Mouse (Mus musculus): ENCODE results near the gene Rbm4.

The Rbm4 gene

DNA sequence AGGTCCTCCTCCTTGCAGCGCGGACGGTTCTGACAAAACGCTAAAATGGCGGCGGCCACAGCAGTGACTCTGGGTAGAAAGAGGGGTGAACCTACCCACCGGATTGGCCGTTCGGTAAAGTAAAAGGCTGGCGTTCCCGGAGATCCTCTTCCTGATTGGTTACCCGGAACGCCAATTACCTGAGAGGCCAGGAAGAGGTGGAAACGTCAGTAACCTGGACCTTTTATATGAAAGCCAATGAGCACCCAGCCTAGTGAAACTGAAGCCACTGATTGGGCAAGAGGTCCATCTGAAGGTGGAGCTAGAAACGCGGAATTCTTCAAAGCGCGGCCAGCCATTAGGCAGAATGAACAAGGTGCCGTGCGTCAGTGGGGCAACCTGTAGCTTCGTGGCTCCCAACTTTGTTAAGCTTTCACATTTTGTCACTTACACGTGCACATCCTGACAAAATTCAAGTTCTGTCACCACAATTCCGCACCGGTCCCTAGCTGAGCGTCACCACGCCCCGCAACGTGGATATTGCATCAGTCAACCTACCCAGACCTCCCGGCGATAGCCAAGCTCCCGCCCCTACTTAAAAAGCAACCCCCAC, at the start of gene Rbm4:
TSS of gene Rbm4 (minus strand) at position 71 of the 592 bp plus-strand sequence.
- DNase-seq (ENCODE audit: low spot score) = peak; percentile 99

- no peak for DNase-seq (ENCODE audit: low spot score)
These were observed 48.9 kb upstream of the Rbm4 start for GRCm38 (mm10) chr19:4842611-4843010.

GRCm38 (mm10) chr19:4840848-4841247, 47.1 kb upstream of the Rbm4 start:
- DNase-seq (ENCODE audit: low spot score) = no peak

GRCm38 (mm10) chr19:4839149-4839548, 45.4 kb upstream of the Rbm4 start, which contains the start of the genes Ccs and Ccdc87:
Gene Ccs (minus strand): TSS chr19:4839332.
Gene Ccdc87 (plus strand): TSS chr19:4839366.
- DNase-seq (ENCODE audit: low spot score) = peak; percentile 99

- peak; percentile 50 for DNase-seq (ENCODE audit: low spot score)
These were observed 44.9 kb upstream of the Rbm4 start for GRCm38 (mm10) chr19:4838526-4839140.

GRCm38 (mm10) chr19:4837049-4837448, 43.3 kb upstream of the Rbm4 start:
- no peak for DNase-seq (ENCODE audit: low spot score)

GRCm38 (mm10) chr19:4836096-4836495, 42.4 kb upstream of the Rbm4 start:
- peak; percentile 55 for DNase-seq (ENCODE audit: low spot score)

DNA sequence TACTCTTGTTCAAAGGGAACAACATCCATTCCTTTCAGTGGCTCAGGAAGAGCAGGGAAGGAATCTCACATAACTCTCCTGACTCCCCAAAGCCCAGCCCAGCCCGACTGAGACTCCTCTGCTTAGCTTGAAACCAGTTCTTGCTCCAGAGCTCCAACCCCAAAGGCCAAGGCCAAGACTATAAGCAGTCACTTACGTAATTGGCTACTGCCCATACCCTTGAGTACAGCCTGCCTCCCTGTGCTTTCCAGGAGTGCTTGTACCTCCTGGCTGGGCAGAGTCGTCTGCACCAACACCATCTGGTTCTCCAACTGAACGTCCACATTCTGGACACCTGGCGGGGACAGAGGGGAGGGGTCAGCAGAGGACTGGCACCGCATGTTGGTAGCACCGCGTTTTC, 40.3 kb upstream of the Rbm4 start:
- peak; percentile 55 for DNase-seq (ENCODE audit: low spot score)

DNA sequence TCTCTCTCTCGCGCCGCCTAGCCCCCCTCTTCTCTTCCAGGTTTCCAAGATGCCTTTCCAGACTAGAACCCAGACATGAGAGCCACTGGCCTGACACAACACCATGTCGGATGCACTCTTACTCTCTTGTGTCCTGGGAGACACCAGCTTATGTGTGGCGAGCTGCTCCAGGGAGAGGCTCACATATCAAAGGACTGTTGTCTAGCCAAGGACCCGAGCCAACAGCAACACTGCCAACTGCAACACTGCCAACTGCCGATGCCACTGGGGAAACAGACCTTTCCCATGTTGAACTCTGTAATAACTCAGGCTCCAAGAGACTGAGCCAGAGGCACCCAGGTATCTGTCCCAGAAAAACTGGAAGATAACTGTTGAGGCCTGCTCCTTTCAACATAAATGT, 35.5 kb upstream of the Rbm4 start:
- DNase-seq (ENCODE audit: low spot score) = peak; percentile 81

- no peak for DNase-seq (ENCODE audit: low spot score)
These were observed 34.9 kb upstream of the Rbm4 start for GRCm38 (mm10) chr19:4828444-4829114.

DNA sequence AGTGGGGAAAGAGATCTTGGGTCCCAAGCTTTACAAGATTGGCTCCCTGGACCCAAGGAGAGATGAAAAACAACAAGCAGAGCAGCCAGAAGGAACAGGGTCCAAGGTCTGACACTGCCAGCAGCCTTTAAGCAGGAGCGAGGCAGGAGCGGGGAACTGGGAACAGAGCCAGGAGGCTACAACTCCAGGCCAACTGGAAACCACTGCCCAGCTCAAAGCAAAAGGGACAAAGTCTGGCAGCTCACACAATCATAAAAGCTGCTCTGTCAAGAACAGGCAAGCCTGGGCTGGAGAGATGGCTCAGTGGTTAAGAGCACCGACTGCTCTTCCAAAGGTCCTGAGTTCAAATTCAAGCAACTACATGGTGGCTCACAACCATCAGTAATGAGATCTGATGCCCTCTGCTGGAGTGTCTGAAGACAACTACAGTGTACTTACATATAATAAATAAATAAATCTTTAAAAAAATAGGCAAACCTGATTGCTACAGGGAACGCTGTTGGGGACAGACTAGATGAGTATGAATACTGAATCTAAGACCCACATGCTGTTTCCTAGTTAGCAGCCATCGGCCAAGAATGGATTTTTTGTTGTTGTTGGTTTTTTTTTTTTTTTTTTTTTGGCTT, 27.1 kb upstream of the Rbm4 start:
- DNase-seq (ENCODE audit: low spot score) = peak; percentile 97

- DNase-seq (ENCODE audit: low spot score) = no peak
These were observed 23.6 kb upstream of the Rbm4 start for GRCm38 (mm10) chr19:4817182-4817835.

- DNase-seq (ENCODE audit: low spot score) = no peak
These were observed 19.3 kb upstream of the Rbm4 start for GRCm38 (mm10) chr19:4813015-4813414.

GRCm38 (mm10) chr19:4812334-4812949, 18.7 kb upstream of the Rbm4 start:
- DNase-seq (ENCODE audit: low spot score) = peak; percentile 48

DNA sequence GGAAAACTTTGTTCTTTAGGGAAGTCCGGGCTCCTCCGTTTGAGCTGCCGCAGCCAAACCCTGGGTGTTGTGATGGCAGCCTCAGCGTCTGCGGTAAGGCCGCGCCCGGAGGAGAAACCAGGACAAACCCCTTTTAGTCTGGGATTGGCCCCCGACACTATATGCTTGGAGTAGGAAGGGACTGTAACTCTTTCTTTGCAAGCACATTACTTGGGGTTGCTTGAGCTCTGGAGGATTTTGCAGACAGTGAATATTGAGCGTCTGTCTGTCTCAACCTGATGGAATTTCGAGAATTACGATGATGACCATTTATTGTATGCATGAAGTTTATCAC, 18.2 kb upstream of the Rbm4 start:
- DNase-seq (ENCODE audit: low spot score) = no peak

DNA sequence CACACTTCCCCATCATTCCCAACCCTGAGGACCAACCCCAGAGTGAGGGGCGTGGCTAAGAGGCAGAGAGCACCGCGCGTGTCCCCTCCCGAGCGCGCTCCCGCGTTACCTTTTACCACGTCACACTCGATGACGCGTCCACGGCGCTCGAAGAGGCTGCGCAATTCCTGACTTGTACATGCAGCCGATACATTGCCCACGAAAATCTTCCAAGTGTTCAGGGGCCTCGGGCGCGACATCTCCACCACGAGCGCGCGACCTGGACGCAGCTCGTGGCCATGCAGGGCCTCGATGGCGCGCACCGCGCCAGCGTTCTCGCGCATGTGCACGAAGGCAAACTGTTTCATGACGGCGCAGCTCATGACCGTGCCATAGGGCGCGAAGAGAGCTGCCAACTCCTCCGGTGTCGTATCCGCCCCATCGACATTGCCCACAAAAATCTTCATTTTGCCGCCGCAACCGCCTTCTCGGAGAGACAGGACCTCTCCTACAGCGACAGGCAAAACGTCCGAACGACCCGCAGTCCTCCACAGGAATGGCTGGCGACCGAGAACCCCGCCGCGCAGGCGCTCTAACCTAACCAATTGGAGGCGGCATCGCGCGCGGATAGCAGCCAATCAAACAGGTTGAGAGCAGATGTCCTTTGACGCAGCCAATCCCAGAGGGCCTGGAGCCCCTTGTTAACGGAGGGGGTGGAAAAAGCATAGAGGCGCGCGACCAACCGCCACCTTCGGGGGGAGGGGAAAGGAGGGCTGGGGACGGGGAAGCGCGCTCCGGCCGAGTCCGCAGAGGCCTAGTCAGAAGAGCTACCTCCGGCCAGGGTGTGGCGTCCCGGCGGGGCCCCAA, 17.6 kb upstream of the Rbm4 start, which contains the start of the genes Gm21992 and Rbm14:
TSS of gene Gm21992 (minus strand) at position 550 of the 846 bp plus-strand sequence.
TSS of gene Rbm14 (minus strand) at position 572 of the 846 bp plus-strand sequence.
- DNase-seq (ENCODE audit: low spot score) = peak; percentile 100

DNA sequence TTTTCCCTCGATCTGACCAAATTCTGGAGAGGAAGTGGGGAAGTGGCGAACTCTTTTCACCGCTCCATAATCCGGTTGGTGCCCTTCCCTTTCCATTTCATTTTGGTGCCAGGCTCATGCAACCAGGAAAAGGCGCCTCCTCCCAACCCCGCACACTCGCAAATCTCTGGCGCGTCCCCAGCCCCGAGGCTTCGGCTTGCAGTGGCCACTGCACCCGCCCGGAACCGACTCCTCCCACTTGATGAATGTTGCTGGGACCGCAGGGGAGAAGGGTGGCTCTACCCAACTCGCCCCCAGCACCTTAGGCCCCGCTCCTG, 17.0 kb upstream of the Rbm4 start:
- no peak for DNase-seq (ENCODE audit: low spot score)

DNA sequence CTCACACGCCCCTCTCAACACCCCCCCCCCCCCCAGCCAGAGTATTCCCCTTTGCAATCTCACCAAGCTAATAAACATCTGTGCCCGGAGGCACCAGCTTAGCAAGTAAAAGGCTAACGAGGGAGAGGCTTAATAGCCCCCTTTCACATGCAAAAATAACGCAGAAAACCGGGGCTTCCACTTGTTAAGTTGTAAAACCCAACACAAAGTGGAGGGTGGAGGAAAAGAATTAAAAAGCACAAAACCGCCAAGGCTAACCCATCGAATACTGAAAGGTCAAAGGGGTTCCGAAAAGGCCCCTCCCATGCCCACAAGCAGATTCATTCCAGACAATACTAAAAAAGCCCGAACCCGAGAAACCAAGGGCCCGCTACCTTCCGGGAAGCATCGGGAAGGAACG, 16.6 kb upstream of the Rbm4 start:
- no peak for DNase-seq (ENCODE audit: low spot score)

- DNase-seq (ENCODE audit: low spot score) = no peak
These were observed 9.6 kb upstream of the Rbm4 start for GRCm38 (mm10) chr19:4803283-4803682.

DNA sequence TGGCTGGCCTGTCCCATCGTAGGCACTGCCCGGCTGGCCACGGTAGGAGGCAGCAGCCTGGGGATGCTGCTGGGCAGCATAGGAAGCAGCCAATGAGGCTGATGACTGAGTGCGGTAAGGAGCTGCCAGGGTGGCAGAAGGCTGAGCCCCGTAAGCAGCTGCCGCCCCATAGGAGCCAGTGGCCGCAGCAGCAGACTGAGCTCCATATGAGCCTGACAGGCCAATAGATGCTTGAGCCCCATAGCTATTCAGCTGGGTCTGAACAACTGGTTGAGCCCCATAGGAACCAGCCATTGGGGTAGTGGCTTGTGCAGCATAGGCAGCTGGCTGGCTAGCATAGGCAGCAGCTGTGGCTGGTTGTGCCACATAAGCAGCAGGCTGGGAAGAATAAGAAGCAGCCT, 9.0 kb upstream of the Rbm4 start:
- DNase-seq (ENCODE audit: low spot score) = no peak

DNA sequence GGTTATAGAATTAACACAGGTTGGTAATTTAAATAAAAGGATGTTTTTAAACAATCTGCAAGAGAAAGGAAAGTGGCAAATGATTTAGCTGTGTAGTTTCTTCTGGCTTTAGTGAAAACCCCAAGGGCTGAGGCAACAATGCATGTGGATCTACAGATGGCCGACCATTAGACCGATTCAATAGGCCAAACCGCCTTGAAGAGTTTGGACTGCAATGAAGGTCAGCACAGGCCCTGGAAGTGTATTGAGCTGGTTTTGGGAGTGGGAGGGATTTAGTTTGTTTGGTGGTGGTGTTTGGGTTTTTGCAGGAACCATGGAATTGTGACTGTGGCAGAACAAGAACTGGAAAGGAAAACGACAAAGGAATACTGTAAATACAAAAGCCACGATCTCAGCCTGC, 5.4 kb upstream of the Rbm4 start:
- no peak for DNase-seq (ENCODE audit: low spot score)
